Mouse (Mus musculus) liver, embryonic 12.5 days (tissue): ENCODE measurements around the gene Eef1akmt1. TPM values are rescaled to one million over a fixed set of nuclear protein-coding genes. Genes with fewer than 3 reads are reported as not detected.
A peak's percentile ranks its signal among the peaks of the same experiment; 100 is the strongest.

Experiments used
- ATAC-seq: fragments of 200-750 bp; cut with Nextera tagmentation; 2 replicates; pipeline ENCODE4 v1.8.0; 2017; ENCODE audit warnings: moderate number of reproducible peaks, mild to moderate bottlenecking, moderate library complexity
- H3K27ac ChIP-seq: fragments of 300-500 bp; sonication (generic); 2 replicates; pipeline ENCODE4 v1.5.1; 2016; ENCODE audit warnings: mild to moderate bottlenecking
- H3K27me3 ChIP-seq: fragments of 300-500 bp; sonication (generic); replicated peaks from 2 replicates; pipeline ENCODE4 v1.6.1; 2016; ENCODE audit warnings: mild to moderate bottlenecking, moderate library complexity
- H3K36me3 ChIP-seq: fragments of 300-500 bp; sonication (generic); 2 replicates; pipeline ENCODE4 v1.6.1; 2016; ENCODE audit warnings: mild to moderate bottlenecking, moderate library complexity
- H3K4me1 ChIP-seq: fragments of 300-500 bp; sonication (generic); 2 replicates; pipeline ENCODE4 v1.6.1; 2016
- H3K4me2 ChIP-seq: fragments of 300-500 bp; sonication (generic); 2 replicates; pipeline ENCODE4 v1.6.1; 2016; ENCODE audit warnings: mild to moderate bottlenecking, moderate library complexity
- H3K4me3 ChIP-seq: fragments of 300-500 bp; sonication (generic); 2 replicates; pipeline ENCODE4 v1.5.1; 2016; ENCODE audit warnings: mild to moderate bottlenecking, moderate library complexity
- H3K9ac ChIP-seq: fragments of 300-500 bp; sonication (generic); 2 replicates; pipeline ENCODE4 v1.6.1; 2016; ENCODE audit warnings: mild to moderate bottlenecking, moderate library complexity
- H3K9me3 ChIP-seq: fragments of 300-500 bp; sonication (generic); replicated peaks from 2 replicates; pipeline ENCODE4 v1.6.1; 2016; ENCODE audit warnings: mild to moderate bottlenecking, moderate library complexity
- WGBS: fragments of 180-500 bp; shearing (Covaris S2); methylation state at CpG from one replicate; pipeline ENCODE4 v1.1.7; 2016; ENCODE audit not compliant: insufficient replicate concordance; 5-methylcytosine and 5-hydroxymethylcytosine counted together
- polyA plus RNA-seq: library from polyadenylated mRNA; unstranded; fragments of >200 nt; fragmentation: Nextera tagmentation; extraction: Ambion mirVana; gene quantifications from 2 replicates; pipeline ENCODE4 v1.2.1, GENCODE M21; 2016

Gene Eef1akmt1
- polyA plus RNA-seq, 1 experiment from 2014 or later: 54.5 TPM

DNA sequence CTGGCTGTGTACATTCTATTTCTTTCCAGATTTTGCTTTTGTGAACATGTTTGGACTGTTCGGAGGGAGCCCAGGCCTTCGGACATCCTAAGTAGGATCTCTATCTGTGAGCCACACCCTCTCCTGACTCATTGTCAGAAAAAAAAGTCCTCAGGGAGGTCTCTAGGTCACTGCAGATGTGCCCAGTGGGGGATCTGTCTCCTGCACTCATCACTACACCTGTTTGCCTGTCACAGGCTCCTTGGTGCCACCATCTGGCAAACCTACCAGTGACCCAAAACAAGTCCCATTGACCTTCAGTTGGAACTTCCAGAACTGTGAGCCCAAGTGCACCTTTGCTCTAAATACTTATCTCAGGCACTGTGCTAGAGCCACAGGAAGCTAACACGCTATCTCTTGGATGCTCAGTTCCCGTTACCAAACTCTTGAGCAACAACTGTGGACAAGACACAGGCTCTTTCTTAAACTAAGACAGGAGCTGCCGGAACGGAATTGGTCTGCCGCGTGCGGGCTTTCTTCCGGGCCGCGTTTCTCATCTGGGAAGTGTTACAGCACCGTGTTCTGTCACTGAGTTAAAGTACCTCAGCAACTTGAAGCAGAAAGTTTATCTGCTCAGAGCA, 27.9 kb downstream of the Eef1akmt1 start:
- Histone ChIP-seq H3K36me3 (no peaks in the 10 kb centered on the region), H3K9ac (no peak overlapping the region), H3K4me2 (0 out of 2 replicates have a peak overlapping the region, but pooled peaks have one; percentile 3), H3K4me3 (no peak overlapping the region), H3K27me3 (peaks cover 31% of the 10 kb centered on the region), H3K9me3 (no peaks in the 10 kb centered on the region), H3K27ac (no peak overlapping the region), H3K4me1 (peaks cover 27% of the 10 kb centered on the region)
- no peak for ATAC-seq
- WGBS: 46% methylated on average over 13 of the region's 13 CpGs

DNA sequence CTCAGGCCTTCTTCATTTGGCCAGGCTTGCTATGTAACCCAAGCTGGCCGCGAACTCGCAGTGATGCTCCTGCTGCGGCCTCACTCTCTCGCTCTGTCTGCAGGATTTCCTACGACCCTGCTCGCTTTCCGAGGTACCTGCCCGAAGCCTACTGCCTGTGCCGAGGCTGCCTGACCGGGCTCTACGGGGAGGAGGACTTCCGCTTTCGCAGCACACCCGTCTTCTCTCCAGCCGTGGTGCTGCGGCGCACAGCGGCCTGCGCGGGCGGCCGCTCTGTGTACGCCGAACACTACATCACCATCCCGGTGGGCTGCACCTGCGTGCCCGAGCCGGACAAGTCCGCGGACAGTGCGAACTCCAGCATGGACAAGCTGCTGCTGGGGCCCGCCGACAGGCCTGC, 29.2 kb downstream of the Eef1akmt1 start:
- H3K27me3 ChIP-seq: peaks cover 44% of the 10 kb centered on the region
- H3K36me3 ChIP-seq: no peaks in the 10 kb centered on the region
- WGBS: 50% methylated on average over 34 of the region's 34 CpGs
- no peak; the same call in 1 of the 2 replicates for ATAC-seq
- no peak overlapping the region for H3K27ac ChIP-seq
- peak overlapping the region; percentile 48 for H3K4me2 ChIP-seq
- peaks cover 34% of the 10 kb centered on the region for H3K4me1 ChIP-seq
- H3K9me3 ChIP-seq: no peaks in the 10 kb centered on the region
- no peak overlapping the region for H3K9ac ChIP-seq
- H3K4me3 ChIP-seq: 0 out of 2 replicates have a peak overlapping the region, but pooled peaks have one; percentile 14

DNA sequence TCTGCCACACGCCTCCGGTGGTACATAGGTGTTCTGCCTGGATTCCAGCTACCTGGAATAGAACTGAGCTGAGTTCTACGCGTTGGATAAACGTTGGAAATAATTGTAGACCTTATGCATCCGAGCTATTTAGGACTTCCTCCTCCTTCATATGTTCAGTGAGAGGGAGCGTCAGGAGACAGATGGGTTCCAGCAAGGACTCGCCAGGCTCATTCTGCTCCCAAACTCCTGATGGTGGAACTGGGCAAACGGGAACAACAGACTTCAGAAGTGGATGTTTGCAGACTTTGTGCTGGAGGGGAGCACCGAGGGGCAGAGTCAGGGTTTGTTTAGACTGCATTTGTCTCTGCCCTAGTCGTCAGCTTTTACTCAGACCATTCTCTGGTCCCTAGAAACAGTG, 30.7 kb downstream of the Eef1akmt1 start:
- no peak overlapping the region for H3K27ac ChIP-seq
- 74% methylated on average over 11 of the region's 11 CpGs for WGBS
- H3K9me3 ChIP-seq: no peaks in the 10 kb centered on the region
- H3K9ac ChIP-seq: no peak overlapping the region
- H3K27me3 ChIP-seq: peaks cover 52% of the 10 kb centered on the region
- ATAC-seq: no peak
- peaks cover 23% of the 10 kb centered on the region for H3K4me1 ChIP-seq
- no peak overlapping the region for H3K4me3 ChIP-seq
- H3K36me3 ChIP-seq: no peaks in the 10 kb centered on the region
- no peak overlapping the region for H3K4me2 ChIP-seq

DNA sequence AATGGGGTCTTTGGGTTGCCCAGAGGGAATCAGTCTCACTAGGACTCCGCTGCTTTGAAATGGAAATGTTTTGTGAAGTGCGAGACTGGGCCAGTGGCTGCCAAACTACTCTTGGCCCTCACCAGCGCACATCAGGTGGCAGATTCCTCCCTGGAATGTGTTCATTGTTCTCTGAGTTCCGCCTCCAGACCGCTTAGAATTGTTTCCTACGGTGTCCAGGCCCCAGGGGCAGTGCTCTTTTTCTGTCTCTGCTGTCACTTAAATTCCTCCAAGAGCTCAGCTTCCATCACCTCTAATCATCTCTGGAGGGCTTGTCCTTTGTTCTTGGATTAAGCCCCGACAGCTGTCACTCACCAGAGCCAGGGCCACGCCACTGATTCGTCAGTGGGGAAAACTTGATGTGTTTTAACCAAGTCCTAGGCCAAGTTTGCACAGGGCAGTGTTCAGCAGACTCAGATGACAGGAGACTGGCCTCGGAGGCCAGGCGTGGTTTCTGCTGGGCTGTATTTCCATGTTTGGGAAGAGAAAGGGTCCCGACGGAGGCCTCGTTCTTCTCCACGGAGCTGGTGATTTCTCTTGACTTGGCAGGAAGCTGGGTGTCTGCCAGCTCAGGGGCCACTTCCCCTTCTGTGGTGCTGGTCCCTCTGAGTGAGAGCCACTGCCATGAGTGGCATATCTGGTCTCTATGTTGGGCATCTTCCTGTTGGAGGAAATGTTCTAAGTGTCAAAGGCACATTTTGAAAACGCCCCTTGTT, 34.0 kb downstream of the Eef1akmt1 start:
- Histone ChIP-seq H3K4me3 (no peak overlapping the region), H3K4me1 (peaks cover 12% of the 10 kb centered on the region; the same call in 1 of the 2 replicates), H3K9ac (no peak overlapping the region), H3K27ac (no peak overlapping the region), H3K9me3 (no peaks in the 10 kb centered on the region), H3K36me3 (no peaks in the 10 kb centered on the region), H3K27me3 (peaks cover 66% of the 10 kb centered on the region), H3K4me2 (0 out of 2 replicates have a peak overlapping the region, but pooled peaks have one; percentile 15)
- ATAC-seq: no peak
- WGBS: 29% methylated on average over 16 of the region's 16 CpGs

DNA sequence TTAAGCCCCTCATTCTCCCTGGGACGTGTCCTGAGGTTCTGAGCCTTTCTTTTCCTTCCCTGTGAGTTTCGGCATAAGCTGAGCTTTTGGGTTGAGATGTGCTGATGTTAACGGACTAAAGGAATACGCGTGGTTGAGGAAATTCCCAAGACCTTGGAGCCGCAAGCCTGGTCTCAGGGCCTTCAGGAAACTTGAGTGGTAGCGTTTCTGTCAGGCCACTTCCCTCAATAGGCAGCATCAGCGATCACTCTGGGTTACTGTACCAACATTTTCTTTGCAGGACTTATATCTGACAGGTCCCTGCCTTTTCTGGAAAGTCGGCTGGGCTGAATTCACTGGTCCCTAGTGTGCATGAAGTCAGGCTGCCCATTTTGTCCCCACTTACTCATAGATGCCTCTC, 34.6 kb downstream of the Eef1akmt1 start:
- no peak for ATAC-seq
- Histone ChIP-seq H3K27ac (no peak overlapping the region), H3K4me2 (no peak overlapping the region), H3K4me1 (peaks cover 12% of the 10 kb centered on the region; the same call in 1 of the 2 replicates), H3K4me3 (no peak overlapping the region), H3K27me3 (peaks cover 60% of the 10 kb centered on the region), H3K36me3 (no peaks in the 10 kb centered on the region), H3K9ac (no peak overlapping the region), H3K9me3 (no peaks in the 10 kb centered on the region)
- 59% methylated on average over 9 of the region's 9 CpGs for WGBS

DNA sequence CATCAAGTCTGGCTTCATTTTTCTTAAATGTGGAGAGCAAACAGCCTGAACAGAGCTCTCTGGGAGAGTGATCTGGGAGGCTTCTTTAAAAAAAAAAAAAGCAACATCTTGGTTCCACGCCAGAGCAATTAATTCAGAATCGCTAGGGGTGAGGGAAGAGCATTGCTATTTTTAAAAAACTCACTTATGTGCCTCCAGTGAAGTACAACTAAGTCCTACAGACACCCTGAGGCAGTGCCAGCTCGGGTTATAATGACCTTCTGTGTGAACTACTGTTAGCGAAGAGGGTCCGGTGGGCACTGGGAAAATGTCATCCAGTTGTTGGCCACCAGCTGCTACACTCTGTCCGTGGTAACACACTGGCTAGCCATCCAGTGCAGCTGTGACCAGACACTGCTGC, 35.8 kb downstream of the Eef1akmt1 start:
- ATAC-seq: no peak
- H3K27ac ChIP-seq: no peak overlapping the region

DNA sequence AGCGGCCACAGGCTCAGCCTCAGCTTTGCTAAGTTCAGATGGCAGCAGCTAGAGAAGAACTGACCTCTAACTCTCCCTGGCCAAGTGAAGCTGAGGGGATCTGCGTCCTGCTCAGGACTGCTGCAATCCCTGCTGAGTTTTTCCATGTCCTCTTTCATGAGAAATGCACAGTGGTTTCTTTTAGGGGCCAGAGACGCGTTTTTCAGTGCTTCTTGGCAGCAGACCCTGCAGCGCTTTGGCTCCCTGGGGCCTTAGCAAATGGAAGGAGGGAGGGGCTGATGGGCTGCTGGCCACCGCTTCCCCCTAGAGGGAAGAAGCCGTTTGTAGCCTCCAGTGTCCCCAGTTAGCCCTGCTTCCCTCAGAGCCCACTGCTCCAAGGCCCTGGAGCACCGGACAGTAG, 36.5 kb downstream of the Eef1akmt1 start:
- Histone ChIP-seq H3K27ac (no peak overlapping the region), H3K9ac (no peak overlapping the region), H3K4me3 (no peak overlapping the region), H3K4me1 (peaks cover 12% of the 10 kb centered on the region; the same call in 1 of the 2 replicates), H3K27me3 (peaks cover 42% of the 10 kb centered on the region), H3K4me2 (no peak overlapping the region), H3K36me3 (no peaks in the 10 kb centered on the region), H3K9me3 (no peaks in the 10 kb centered on the region)
- WGBS: 37% methylated on average over 8 of the region's 8 CpGs
- ATAC-seq: no peak

More for the DNA sequence above, 35.8 kb downstream of the Eef1akmt1 start:
- no peaks in the 10 kb centered on the region for H3K36me3 ChIP-seq
- no peak overlapping the region for H3K4me3 ChIP-seq
- peaks cover 49% of the 10 kb centered on the region for H3K27me3 ChIP-seq
- H3K4me1 ChIP-seq: peaks cover 12% of the 10 kb centered on the region; the same call in 1 of the 2 replicates
- no peaks in the 10 kb centered on the region for H3K9me3 ChIP-seq
- no peak overlapping the region for H3K9ac ChIP-seq
- 66% methylated on average over 6 of the region's 6 CpGs for WGBS
- H3K4me2 ChIP-seq: no peak overlapping the region

DNA sequence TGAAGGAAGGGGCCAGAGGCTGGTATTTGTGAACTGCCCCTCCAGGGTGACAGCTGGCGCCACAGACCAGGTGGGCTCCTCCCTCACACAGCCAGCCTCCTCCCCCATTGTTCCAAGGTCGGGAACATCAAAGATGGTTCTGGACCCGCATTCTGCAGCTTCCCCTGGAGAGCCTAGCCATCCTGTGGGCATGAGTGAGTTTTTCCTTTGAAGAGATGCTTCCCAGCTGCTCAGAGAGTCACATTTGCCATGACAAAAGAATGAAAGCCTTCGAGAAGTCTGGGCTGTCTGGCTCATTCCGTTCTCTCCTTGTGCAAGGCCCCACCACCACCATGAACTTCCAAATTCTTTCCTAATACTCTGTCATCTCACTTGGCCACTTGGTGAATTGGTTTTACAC, 37.1 kb downstream of the Eef1akmt1 start:
- Histone ChIP-seq H3K36me3 (no peaks in the 10 kb centered on the region), H3K4me2 (no peak overlapping the region), H3K27ac (no peak overlapping the region), H3K4me3 (no peak overlapping the region), H3K9ac (no peak overlapping the region), H3K4me1 (peaks cover 12% of the 10 kb centered on the region; the same call in 1 of the 2 replicates), H3K9me3 (no peaks in the 10 kb centered on the region), H3K27me3 (peaks cover 42% of the 10 kb centered on the region)
- no peak for ATAC-seq
- 43% methylated on average over 5 of the region's 5 CpGs for WGBS

DNA sequence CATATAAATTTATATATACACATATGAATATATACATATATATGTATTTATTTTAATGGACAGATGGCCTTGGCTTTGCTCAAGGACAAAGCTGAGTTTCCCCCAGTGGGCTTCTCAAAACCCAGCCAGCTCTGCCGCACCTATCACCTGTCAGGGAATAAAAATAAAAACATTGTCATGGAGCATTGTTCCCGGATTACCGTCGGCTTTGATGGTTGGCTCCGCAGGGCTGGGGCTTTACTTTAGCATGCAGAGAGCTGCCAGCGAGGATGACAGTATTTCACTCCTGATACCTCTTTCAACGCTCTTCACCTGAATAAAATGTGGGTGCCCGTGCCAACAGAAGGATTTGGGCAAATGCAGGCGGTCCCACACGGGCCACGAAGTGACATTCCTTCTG, 37.6 kb downstream of the Eef1akmt1 start:
- no peak overlapping the region for H3K4me3 ChIP-seq
- peaks cover 42% of the 10 kb centered on the region for H3K27me3 ChIP-seq
- H3K4me2 ChIP-seq: no peak overlapping the region
- H3K36me3 ChIP-seq: no peaks in the 10 kb centered on the region
- H3K4me1 ChIP-seq: peaks cover 12% of the 10 kb centered on the region; the same call in 1 of the 2 replicates
- H3K9ac ChIP-seq: no peak overlapping the region
- WGBS: 44% methylated on average over 11 of the region's 11 CpGs
- no peaks in the 10 kb centered on the region for H3K9me3 ChIP-seq
- H3K27ac ChIP-seq: no peak overlapping the region
- no peak for ATAC-seq

DNA sequence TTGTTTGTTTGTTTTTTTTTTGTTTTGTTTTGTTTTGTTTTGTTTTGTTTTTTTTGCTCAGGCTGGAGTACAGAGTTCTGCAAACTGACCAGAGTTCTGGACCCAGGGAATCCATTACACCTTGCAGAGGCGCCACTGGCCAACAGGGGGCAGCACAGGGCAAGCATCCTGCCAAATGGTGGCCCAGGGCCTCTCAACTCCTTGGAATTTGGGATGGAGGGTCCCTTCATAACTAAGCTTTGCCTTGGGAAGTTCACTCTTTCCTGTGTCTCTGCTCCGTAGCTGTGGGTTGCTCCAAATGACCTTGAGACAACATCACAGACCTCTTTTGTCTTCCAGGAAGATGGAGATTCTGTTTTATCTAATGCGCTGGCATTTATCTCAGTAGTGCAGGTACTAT, 38.2 kb downstream of the Eef1akmt1 start:
- 32% methylated on average over 3 of the region's 3 CpGs for WGBS

DNA sequence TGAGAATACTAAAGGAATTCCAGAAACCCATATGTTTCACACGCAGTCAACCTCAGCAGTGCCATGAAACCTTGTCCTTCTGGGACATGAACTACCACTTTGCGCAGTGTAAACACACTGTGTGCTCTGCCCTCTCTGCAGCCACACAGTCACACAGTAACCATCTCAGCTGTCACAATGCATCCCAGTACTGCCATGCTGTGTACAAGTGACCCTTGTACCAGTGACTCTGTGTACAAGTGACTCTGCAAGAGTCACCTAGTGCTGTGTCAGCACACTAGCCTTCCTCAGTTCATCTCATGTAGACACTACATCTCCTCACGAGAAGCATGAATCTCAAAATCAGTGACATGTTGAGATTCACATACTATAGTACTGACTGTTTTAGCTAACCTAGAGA, 38.8 kb downstream of the Eef1akmt1 start:
- no peak overlapping the region for H3K27ac ChIP-seq
- no peak overlapping the region for H3K9ac ChIP-seq
- ATAC-seq: no peak
- no peaks in the 10 kb centered on the region for H3K9me3 ChIP-seq
- 74% methylated on average over 3 of the region's 3 CpGs for WGBS
- H3K36me3 ChIP-seq: no peaks in the 10 kb centered on the region
- no peak overlapping the region for H3K4me3 ChIP-seq
- no peak overlapping the region for H3K4me2 ChIP-seq
- peaks cover 39% of the 10 kb centered on the region for H3K27me3 ChIP-seq
- peaks cover 7% of the 10 kb centered on the region; the same call in 1 of the 2 replicates for H3K4me1 ChIP-seq

More for the DNA sequence above, 38.2 kb downstream of the Eef1akmt1 start:
- Histone ChIP-seq H3K9me3 (no peaks in the 10 kb centered on the region), H3K4me2 (no peak overlapping the region), H3K4me1 (peaks cover 12% of the 10 kb centered on the region; the same call in 1 of the 2 replicates), H3K36me3 (no peaks in the 10 kb centered on the region), H3K27ac (no peak overlapping the region), H3K27me3 (peaks cover 39% of the 10 kb centered on the region), H3K4me3 (no peak overlapping the region), H3K9ac (no peak overlapping the region)
- ATAC-seq: no peak

DNA sequence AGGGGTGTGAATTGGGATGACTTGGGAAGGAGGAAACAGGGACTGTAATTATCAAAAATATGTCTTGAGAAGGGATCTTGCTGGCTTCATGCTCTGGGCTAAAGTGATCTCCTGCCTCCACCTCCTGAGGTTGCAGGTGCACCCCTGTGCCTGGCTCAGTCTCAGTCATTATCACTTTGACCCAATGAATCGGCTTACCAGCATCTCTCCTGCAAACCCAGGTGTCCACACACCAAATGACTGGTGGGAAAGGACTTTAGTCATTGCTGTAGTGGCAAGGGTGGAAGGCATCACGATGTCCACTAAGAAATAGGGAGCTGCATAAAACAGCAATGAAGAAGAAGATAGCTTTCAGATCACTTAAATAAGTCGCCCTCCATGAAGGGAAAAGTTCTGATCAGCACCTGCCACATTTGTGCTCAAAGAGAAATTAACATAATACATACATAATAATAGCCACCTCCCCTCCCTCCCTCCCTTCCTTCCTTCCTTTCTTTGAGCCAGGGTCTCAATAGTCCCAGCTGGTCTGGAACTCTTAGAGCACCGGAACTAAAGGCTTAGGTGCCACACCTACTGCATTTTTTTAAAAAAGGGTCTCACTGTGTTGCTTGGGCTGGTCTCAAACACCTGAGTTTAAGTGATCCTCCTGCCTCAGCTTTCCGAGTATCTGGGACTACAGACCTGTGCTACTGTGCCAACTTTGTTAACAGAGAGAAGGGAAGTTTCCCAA, 41.5 kb downstream of the Eef1akmt1 start:
- H3K4me3 ChIP-seq: no peak overlapping the region
- H3K27me3 ChIP-seq: peaks cover 46% of the 10 kb centered on the region
- WGBS: 50% methylated on average over 5 of the region's 5 CpGs

More for the DNA sequence above, 41.5 kb downstream of the Eef1akmt1 start:
- no peak overlapping the region for H3K9ac ChIP-seq
- ATAC-seq: no peak
- no peaks in the 10 kb centered on the region for H3K9me3 ChIP-seq
- no peaks in the 10 kb centered on the region for H3K36me3 ChIP-seq
- peaks cover 10% of the 10 kb centered on the region for H3K4me1 ChIP-seq
- no peak overlapping the region for H3K27ac ChIP-seq
- no peak overlapping the region for H3K4me2 ChIP-seq
